In the genomic region with DNA sequence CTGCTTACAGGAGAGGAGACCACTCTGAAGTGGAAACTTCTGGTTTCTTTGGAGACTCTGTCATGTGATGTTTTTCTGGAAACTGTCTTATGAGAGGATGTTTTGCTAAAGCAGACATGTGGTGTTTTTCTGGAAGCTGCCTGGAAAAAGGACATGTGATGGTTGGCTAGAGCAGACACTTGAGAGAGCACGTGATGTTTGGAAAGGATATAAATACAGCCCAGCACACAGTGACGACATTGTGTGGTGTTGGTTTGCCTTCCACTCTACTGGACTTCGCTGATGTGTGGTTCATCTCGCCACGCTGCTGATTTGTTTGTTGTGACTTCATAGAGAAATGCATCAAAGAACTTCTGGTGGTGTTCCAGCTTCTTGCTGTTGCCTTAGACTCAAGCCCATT, we compare ENCODE assay signal across 38 mouse cellular contexts. TPM values are rescaled to one million over a fixed set of nuclear protein-coding genes. Genes with fewer than 3 reads are reported as not detected.
A peak's percentile ranks its signal among the peaks of the same experiment; 100 is the strongest.
DNase-seq lines count a peak whose midpoint lies in the region; ATAC-seq and TF ChIP-seq lines count a peak whose summit lies in the region.
"Had no signal": no experiment of that assay in that cellular context is flagged by ENCODE, and none has a peak within 500 bp of the region (broad histone marks: within the 10 kb centered on the region; RNA-seq: fewer than 3 reads in every experiment).

No protein-coding gene starts in this region.

- no peak for TF ChIP-seq CTCF in heart, adult 2 months (IDR thresholded peaks at IDR 0.05)

- H3K9ac ChIP-seq in heart, adult 2 months (ENCODE audit: low read depth, low read length): no peak overlapping the region
- no peak overlapping the region for H3K9ac ChIP-seq in heart, embryonic 15.5 days
- no peak overlapping the region for H3K9ac ChIP-seq in intestine, embryonic 15.5 days
- H3K9ac ChIP-seq: forebrain, embryonic 15.5 days; hindbrain, embryonic 13.5 days; kidney, embryonic 15.5 days; limb, embryonic 13.5 days; liver, embryonic 12.5 days; liver, postnatal 0 days; midbrain, embryonic 15.5 days had no signal

- ATAC-seq in heart, embryonic 15.5 days (replicated peaks; ENCODE audit: insufficient number of reproducible peaks, insufficient read depth, low FRiP score, low read depth): peak; percentile 47; the same call in 1 of the 2 replicates
- ATAC-seq in intestine, embryonic 15.5 days: no peak
- ATAC-seq: forebrain, embryonic 15.5 days; intestine, postnatal 0 days; liver, embryonic 12.5 days; liver, postnatal 0 days; midbrain, embryonic 15.5 days had no signal

- intact Hi-C loops in heart, adult 2 months (cut with DNase I): loop anchor here (2.0 kb wide), 1 partner anchor 28 kb away; no protein-coding TSS in a partner anchor
- intact Hi-C loops in heart, postnatal 25 days (cut with DNase I): no loop called here
- intact Hi-C loops in gastrocnemius, postnatal 14 days (cut with DNase I; ENCODE audit: low total_unique reads): no loop called here

- H3K4me2 ChIP-seq in heart, embryonic 15.5 days: no peak overlapping the region
- H3K4me2 ChIP-seq in intestine, embryonic 15.5 days (replicated peaks): no peak overlapping the region
- H3K4me2 ChIP-seq: forebrain, embryonic 15.5 days; hindbrain, embryonic 13.5 days; kidney, embryonic 15.5 days; limb, embryonic 13.5 days; liver, embryonic 12.5 days; midbrain, embryonic 15.5 days had no signal

- no peaks in the 10 kb centered on the region for H3K27me3 ChIP-seq in heart, adult 2 months (ENCODE audit: control insufficient read depth, insufficient read depth, low read length)
- H3K27me3 ChIP-seq in heart, embryonic 10.5 days (ENCODE audit: insufficient read depth, poor library complexity, severe bottlenecking): 0 out of 2 replicates have a peak, but pooled peaks cover under 1% of the 10 kb centered on the region
- H3K27me3 ChIP-seq in heart, embryonic 15.5 days: no peaks in the 10 kb centered on the region
- H3K27me3 ChIP-seq in intestine, embryonic 15.5 days (replicated peaks): no peaks in the 10 kb centered on the region
- H3K27me3 ChIP-seq: forebrain, embryonic 15.5 days; hindbrain, embryonic 13.5 days; kidney, embryonic 15.5 days; limb, embryonic 13.5 days; liver, embryonic 12.5 days; midbrain, embryonic 15.5 days had no signal

- TF ChIP-seq EP300 in heart, adult 2 months (IDR thresholded peaks at IDR 0.05; ENCODE audit: insufficient read depth, low read depth, low read length): no peak

- no peak overlapping the region for H3K4me3 ChIP-seq in heart, adult 2 months
- H3K4me3 ChIP-seq in heart, embryonic 10.5 days: no peak overlapping the region
- H3K4me3 ChIP-seq in heart, embryonic 15.5 days: no peak overlapping the region
- H3K4me3 ChIP-seq in intestine, embryonic 15.5 days (replicated peaks): no peak overlapping the region
- H3K4me3 ChIP-seq: forebrain, embryonic 15.5 days; gastrocnemius, adult 2 months; hindbrain, embryonic 13.5 days; kidney, embryonic 15.5 days; layer of hippocampus, adult 2 months; limb, embryonic 13.5 days; liver, embryonic 12.5 days; midbrain, embryonic 10.5 days; midbrain, embryonic 15.5 days had no signal

- H3K4me1 ChIP-seq in heart, adult 2 months (ENCODE audit: control insufficient read depth, insufficient read depth, low read length): peaks cover 3% of the 10 kb centered on the region; the same call in 1 of the 2 replicates
- H3K4me1 ChIP-seq in heart, embryonic 10.5 days: no peaks in the 10 kb centered on the region; the same call in 1 of the 2 replicates
- H3K4me1 ChIP-seq in heart, embryonic 15.5 days (replicated peaks): peaks cover 9% of the 10 kb centered on the region
- no peaks in the 10 kb centered on the region for H3K4me1 ChIP-seq in intestine, embryonic 15.5 days (replicated peaks)
- H3K4me1 ChIP-seq: forebrain, embryonic 15.5 days; hindbrain, embryonic 13.5 days; kidney, embryonic 15.5 days; limb, embryonic 13.5 days; liver, embryonic 12.5 days; midbrain, embryonic 10.5 days; midbrain, embryonic 15.5 days had no signal

- no peak for DNase-seq in heart, adult 2 months
- no peak for DNase-seq in heart, embryonic 10.5 days (ENCODE audit: low spot score)
- no peak for DNase-seq in heart, postnatal 25 days (ENCODE audit: low spot score)
- peak; percentile 11 for DNase-seq in adipocyte (ENCODE audit: low spot score)
- DNase-seq in naive thymus-derived CD4-positive, alpha-beta T cell, adult 2 months (ENCODE audit: low read depth): peak; percentile 34
- no peak for DNase-seq in gastrocnemius, postnatal 14 days
- DNase-seq: adrenal gland, adult 2 months; adrenal gland, postnatal 36 days; cerebellum, adult 8-10 months; cerebellum, postnatal 36 days; gastrocnemius, adult 2 months; kidney, postnatal 36 days; liver, postnatal 0 days; right cerebral cortex, postnatal 25 days; spleen, adult 18-20 months; thymus, postnatal 14 days had no signal

- no peaks in the 10 kb centered on the region for H3K9me3 ChIP-seq in heart, embryonic 10.5 days
- H3K9me3 ChIP-seq in heart, embryonic 15.5 days (replicated peaks): no peaks in the 10 kb centered on the region
- H3K9me3 ChIP-seq in intestine, embryonic 15.5 days: no peaks in the 10 kb centered on the region
- H3K9me3 ChIP-seq: forebrain, embryonic 15.5 days; hindbrain, embryonic 13.5 days; kidney, embryonic 15.5 days; limb, embryonic 13.5 days; liver, embryonic 12.5 days; midbrain, embryonic 10.5 days; midbrain, embryonic 15.5 days had no signal

- TF ChIP-seq POLR2A in heart, adult 2 months (IDR thresholded peaks at IDR 0.05; ENCODE audit: insufficient read depth, low read depth, low read length): 0 out of 2 replicates have a peak, but pooled peaks have one; percentile 42

- no peaks in the 10 kb centered on the region for H3K79me2 ChIP-seq in heart, adult 2 months (replicated peaks; ENCODE audit: control insufficient read depth, insufficient read depth, low read length)

- WGBS in heart, adult 2 months: 25% methylated on average over 5 of the region's 5 CpGs
- 76% methylated on average over 5 of the region's 5 CpGs for WGBS in heart, embryonic 10.5 days
- WGBS in heart, embryonic 15.5 days: 49% methylated on average over 5 of the region's 5 CpGs
- 48% methylated on average over 5 of the region's 5 CpGs for WGBS in intestine, embryonic 15.5 days

- no peak overlapping the region for H3K27ac ChIP-seq in heart, adult 2 months
- H3K27ac ChIP-seq in heart, embryonic 10.5 days: no peak overlapping the region
- peak overlapping the region; percentile 20; the same call in 1 of the 2 replicates for H3K27ac ChIP-seq in heart, embryonic 15.5 days
- no peak overlapping the region for H3K27ac ChIP-seq in intestine, embryonic 15.5 days
- H3K27ac ChIP-seq: forebrain, embryonic 15.5 days; gastrocnemius, adult 2 months; hindbrain, embryonic 13.5 days; kidney, embryonic 15.5 days; layer of hippocampus, adult 2 months; limb, embryonic 13.5 days; liver, embryonic 12.5 days; midbrain, embryonic 10.5 days; midbrain, embryonic 15.5 days had no signal

- no peaks in the 10 kb centered on the region for H3K36me3 ChIP-seq in heart, adult 2 months (ENCODE audit: control insufficient read depth, insufficient read depth, low read length)
- no peaks in the 10 kb centered on the region for H3K36me3 ChIP-seq in heart, embryonic 10.5 days
- no peaks in the 10 kb centered on the region for H3K36me3 ChIP-seq in heart, embryonic 15.5 days
- no peaks in the 10 kb centered on the region for H3K36me3 ChIP-seq in intestine, embryonic 15.5 days
- H3K36me3 ChIP-seq: forebrain, embryonic 15.5 days; hindbrain, embryonic 13.5 days; kidney, embryonic 15.5 days; limb, embryonic 13.5 days; liver, embryonic 12.5 days; midbrain, embryonic 10.5 days; midbrain, embryonic 15.5 days had no signal

RNA-seq across cellular contexts. Expression of a gene that starts 21.1 kb away (rescaled TPM):
- not detected for total RNA-seq in heart, adult 2 months (2021)
- polyA plus RNA-seq in heart, adult 2 months (2012; rRNA removed): not detected in 2 replicates
- polyA plus RNA-seq in heart, embryonic 10.5 days (2016; fragmentation: Nextera tagmentation; extraction: Ambion mirVana): not detected in 2 replicates
- not detected in 2 replicates for polyA plus RNA-seq in heart, embryonic 15.5 days (2015; fragmentation: Nextera tagmentation; extraction: Ambion mirVana)
- total RNA-seq in heart, postnatal 25 days (2021): not detected
- not detected in 2 replicates for polyA plus RNA-seq in intestine, embryonic 15.5 days (2015; fragmentation: Nextera tagmentation; extraction: Ambion mirVana)
- total RNA-seq in gastrocnemius, postnatal 14 days (2021): not detected
- total RNA-seq: adrenal gland, adult 2 months; adrenal gland, postnatal 36 days; gastrocnemius, adult 2 months; gastrocnemius, postnatal 4 days; layer of hippocampus, adult 2 months; layer of hippocampus, postnatal 25 days; megakaryocyte progenitor cell, adult 5-6 weeks; MEL; neutrophil, adult 5-6 weeks had no signal
- polyA plus RNA-seq: adrenal gland, adult 2 months; embryonic facial prominence, embryonic 11.5 days; hindbrain, embryonic 13.5 days; intestine, postnatal 0 days; kidney, embryonic 15.5 days; limb, embryonic 13.5 days; liver, embryonic 12.5 days; liver, postnatal 0 days; midbrain, embryonic 10.5 days; neural tube, embryonic 11.5 days; stomach, embryonic 16.5 days; urinary bladder, adult 2 months had no signal

RNA-seq across cellular contexts. Expression of a gene that starts 25.1 kb away (rescaled TPM):
- not detected for total RNA-seq in heart, adult 2 months (2021)
- polyA plus RNA-seq in heart, adult 2 months (2012; rRNA removed): 0.14 TPM in 1 of 2 replicates, not detected in the other
- polyA plus RNA-seq in heart, embryonic 10.5 days (2016; fragmentation: Nextera tagmentation; extraction: Ambion mirVana): 0.19 and 0.30 TPM in 2 replicates
- polyA plus RNA-seq in heart, embryonic 15.5 days (2015; fragmentation: Nextera tagmentation; extraction: Ambion mirVana): 0.60 and 0.68 TPM in 2 replicates
- not detected for total RNA-seq in heart, postnatal 25 days (2021)
- polyA plus RNA-seq in intestine, embryonic 15.5 days (2015; fragmentation: Nextera tagmentation; extraction: Ambion mirVana): not detected in 2 replicates
- not detected for total RNA-seq in gastrocnemius, postnatal 14 days (2021)
- total RNA-seq: adrenal gland, adult 2 months; adrenal gland, postnatal 36 days; gastrocnemius, adult 2 months; gastrocnemius, postnatal 4 days; layer of hippocampus, adult 2 months; layer of hippocampus, postnatal 25 days; left cerebral cortex, adult 8-10 months; left cerebral cortex, postnatal 36 days; megakaryocyte progenitor cell, adult 5-6 weeks; MEL; neutrophil, adult 5-6 weeks had no signal
- polyA plus RNA-seq: adrenal gland, adult 2 months; embryonic facial prominence, embryonic 11.5 days; forebrain, embryonic 15.5 days; hindbrain, embryonic 13.5 days; intestine, postnatal 0 days; kidney, embryonic 15.5 days; limb, embryonic 13.5 days; liver, embryonic 12.5 days; liver, postnatal 0 days; midbrain, embryonic 10.5 days; midbrain, embryonic 15.5 days; neural tube, embryonic 11.5 days; stomach, embryonic 16.5 days; urinary bladder, adult 2 months had no signal

RNA-seq across cellular contexts. Expression of a gene that starts 37.6 kb away (rescaled TPM):
- 10 to 100 TPM; 69.7 to 75.3 TPM for total RNA-seq in heart, adult 2 months (2021)
- polyA plus RNA-seq in heart, adult 2 months (2012; rRNA removed): 122 and 123 TPM in 2 replicates
- polyA plus RNA-seq in heart, embryonic 10.5 days (2016; fragmentation: Nextera tagmentation; extraction: Ambion mirVana): 243 and 270 TPM in 2 replicates
- 194 and 219 TPM in 2 replicates for polyA plus RNA-seq in heart, embryonic 15.5 days (2015; fragmentation: Nextera tagmentation; extraction: Ambion mirVana)
- total RNA-seq in heart, postnatal 25 days (2021): 10 to 100 TPM; 80.9 to 87.9 TPM
- 248 and 256 TPM in 2 replicates for polyA plus RNA-seq in intestine, embryonic 15.5 days (2015; fragmentation: Nextera tagmentation; extraction: Ambion mirVana)
- total RNA-seq in gastrocnemius, postnatal 14 days (2021): 10 to 100 TPM; 62.5 to 62.9 TPM

Comparison
In these comparisons a context has a peak if more than half of its experiments do, and no peak if none do; other contexts are left out.
1. DNase-seq: peak in adipocyte (single experiment) and naive thymus-derived CD4-positive, alpha-beta T cell, adult 2 months (single experiment); none in heart, adult 2 months (0 of 2), heart, embryonic 10.5 days (single experiment), heart, postnatal 25 days (single experiment) and gastrocnemius, postnatal 14 days (single experiment).